Mouse (Mus musculus): ENCODE results near the gene Abcg5.

The Abcg5 gene

DNA sequence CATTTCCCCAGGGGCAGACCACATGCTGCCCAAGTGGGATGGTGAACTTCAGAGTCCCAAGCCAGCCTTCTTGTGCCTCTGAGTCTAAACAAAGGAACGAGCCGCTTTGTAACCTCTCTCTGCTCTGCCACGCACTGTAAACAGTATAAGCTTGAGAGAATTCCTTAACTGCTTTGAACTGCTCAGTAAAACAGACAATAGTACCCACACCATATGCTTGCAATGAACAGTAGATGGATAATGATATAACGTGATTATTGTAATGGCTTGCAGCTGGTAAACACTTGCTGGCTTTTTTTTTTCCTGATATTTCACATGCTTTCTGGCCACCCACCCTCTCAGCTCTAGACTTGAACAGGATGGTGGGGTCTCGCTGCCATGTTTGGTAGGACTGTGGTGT lies 5.2 kb upstream of the Abcg5 start:
- no peak for DNase-seq (ENCODE audit: low read depth in 2 of 2, low spot score in 2 of 2)

DNA sequence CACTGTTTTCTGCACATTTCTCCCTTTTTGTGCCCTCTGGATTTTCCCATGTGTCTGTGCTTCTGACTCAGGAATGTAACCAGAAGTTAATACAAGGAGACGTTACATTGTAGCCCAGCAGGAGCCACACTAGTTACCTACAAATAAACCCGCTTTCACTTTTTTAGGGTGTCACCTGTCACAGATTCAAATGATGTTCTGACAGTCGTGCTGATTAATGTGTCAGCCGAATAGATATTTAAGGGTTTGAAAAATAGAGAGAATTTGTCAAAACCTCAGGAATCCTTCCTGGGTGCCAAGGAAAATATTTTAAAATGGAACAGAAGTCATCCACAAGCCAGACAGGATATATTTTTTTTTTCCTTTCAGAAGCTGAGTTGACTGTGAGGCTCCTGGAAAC lies 2.5 kb upstream of the Abcg5 start:
- no peak for DNase-seq (ENCODE audit: low read depth in 2 of 2, low spot score in 2 of 2)

DNA sequence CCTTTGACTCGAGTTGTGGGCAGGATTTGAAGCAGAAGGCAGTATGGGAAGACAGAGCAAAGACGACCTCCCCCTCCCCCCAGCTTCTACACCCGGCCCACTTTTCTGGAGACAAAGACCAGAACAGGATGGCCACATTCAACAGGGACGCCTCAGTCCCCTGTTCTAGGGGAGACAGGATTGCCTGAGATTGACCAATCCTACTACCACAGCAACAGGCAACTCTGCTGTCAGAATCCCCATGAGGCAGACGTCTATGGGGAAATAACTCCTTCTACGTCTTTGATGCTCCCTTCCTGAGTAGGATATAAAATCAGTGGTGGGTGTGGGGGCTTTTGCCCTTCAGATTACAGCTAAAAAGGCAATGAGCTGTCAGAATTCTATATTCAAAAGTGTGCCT lies 1.5 kb upstream of the Abcg5 start:
- no peak for DNase-seq (ENCODE audit: low read depth in 2 of 2, low spot score in 2 of 2)

DNA sequence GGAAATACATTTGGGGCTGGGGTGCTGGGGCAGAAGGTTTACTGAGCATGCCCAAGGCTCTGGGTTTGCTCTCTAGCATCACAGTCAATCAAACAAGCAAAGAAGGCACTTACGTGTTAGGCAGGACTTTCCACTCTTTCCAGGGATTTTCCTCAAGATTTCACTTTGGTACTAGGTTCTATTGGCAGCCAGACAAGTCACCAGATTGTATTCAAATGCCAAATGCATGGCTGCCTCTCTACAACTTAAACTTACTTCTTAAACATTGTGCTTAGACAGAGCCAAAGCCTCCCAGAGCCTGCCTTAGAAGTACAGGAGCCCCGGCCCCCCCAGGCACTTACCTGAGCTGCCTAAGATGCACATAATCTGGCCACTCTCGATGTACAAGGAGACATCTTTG lies 1.1 kb downstream of the Abcg5 start:
- DNase-seq (ENCODE audit: low read depth in 2 of 2, low spot score in 2 of 2), result no peak

- no peak for DNase-seq (ENCODE audit: low read depth in 2 of 2, low spot score in 2 of 2)
These were observed 5.2 kb downstream of the Abcg5 start for GRCm38 (mm10) chr17:84677595-84677994.

DNA sequence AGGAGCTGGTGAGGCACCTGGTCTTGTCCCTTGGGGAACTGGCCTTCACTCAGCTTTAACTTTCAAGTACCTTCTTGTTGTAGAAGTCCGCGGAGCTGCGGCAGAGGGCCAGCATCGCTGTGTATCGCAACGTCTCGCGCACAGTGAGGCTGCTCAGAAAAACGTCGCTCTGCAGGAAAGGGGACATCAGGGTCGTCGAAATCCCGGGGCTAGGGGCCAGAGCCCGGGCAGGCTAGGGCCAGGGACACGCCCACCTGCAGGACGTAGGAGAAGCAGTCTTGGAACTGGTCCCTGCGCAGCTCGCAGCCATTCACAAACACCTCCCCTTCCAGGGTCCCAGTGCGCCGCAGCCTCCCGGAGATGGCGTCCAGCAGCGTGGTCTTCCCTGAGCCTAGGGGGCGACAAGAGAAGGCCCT lies 6.9 kb downstream of the Abcg5 start, which contains the start of gene Abcg8:
TSS of gene Abcg8 (plus strand) at position 352 of the 416 bp plus-strand sequence.
- no peak for DNase-seq (ENCODE audit: low read depth in 2 of 2, low spot score in 2 of 2)

- DNase-seq (ENCODE audit: low read depth in 2 of 2, low spot score in 2 of 2), result no peak
These were observed 7.6 kb downstream of the Abcg5 start for GRCm38 (mm10) chr17:84675204-84675603.

DNA sequence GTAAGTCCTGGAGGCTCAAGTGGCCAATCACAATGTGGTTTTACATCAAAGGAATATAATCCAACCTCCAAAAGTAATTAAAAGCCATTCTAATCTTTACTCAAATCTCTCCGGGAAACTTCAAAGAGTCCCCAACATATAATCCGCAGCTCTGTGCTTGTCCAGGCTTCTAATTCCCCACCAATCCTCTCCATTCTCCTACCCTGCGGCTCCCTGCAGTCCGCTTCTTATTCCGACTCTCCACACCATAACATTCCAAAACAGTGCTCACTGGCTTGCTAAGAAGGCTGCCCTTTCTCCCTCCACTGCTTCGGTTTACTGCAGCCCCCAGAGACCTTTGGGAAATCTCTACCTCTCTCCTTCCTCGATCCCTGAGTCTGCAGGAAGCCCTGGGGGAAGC lies 8.8 kb downstream of the Abcg5 start:
- DNase-seq (ENCODE audit: low read depth in 2 of 2, low spot score in 2 of 2), result no peak

GRCm38 (mm10) chr17:84672376-84673369 lies 10.1 kb downstream of the Abcg5 start:
- DNase-seq (ENCODE audit: low read depth in 2 of 2, low spot score in 2 of 2), result no peak

- no peak for DNase-seq (ENCODE audit: low read depth in 2 of 2, low spot score in 2 of 2)
These were observed 15.0 kb downstream of the Abcg5 start for GRCm38 (mm10) chr17:84667848-84668247.

DNA sequence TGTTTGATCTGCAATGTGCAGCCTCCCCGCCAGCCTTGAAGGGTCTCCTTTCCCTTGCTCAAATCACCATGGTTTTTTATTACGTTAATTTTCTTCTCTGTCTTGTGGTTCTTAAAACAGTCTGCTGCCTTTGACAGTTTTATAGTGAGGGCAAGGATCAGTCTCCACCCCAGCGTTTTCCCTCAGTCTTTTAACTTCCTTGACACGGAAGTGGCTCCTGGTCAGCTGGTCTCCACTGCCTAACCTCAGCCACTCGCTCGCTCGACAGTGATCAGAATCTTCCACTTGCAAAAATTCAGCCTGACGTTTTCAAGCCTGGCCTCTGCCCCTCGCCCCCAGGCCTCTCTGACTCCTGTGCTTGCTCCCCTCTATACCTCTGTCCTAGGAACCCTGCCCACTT lies 17.1 kb downstream of the Abcg5 start:
- DNase-seq (ENCODE audit: low read depth in 2 of 2, low spot score in 2 of 2), result no peak

DNA sequence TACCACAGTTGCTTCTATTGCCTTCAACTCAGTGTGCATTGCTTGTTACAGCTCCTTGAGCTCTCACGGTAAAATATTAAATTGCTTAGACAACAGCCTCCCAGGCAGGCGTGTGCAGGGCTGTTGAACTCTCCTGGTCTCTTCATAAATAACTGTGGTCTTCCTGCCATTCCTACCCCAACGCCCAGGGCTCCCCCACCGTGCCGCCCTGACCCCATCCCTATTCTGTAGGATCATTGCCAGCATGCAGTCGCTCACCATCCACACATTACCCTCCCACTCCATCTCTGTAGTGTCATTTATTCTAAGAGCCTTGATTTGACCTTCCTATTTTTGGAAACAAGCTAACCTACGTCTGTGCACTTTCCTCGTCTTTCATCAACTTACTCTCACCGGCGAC lies 17.8 kb downstream of the Abcg5 start:
- no peak for DNase-seq (ENCODE audit: low read depth in 2 of 2, low spot score in 2 of 2)

DNA sequence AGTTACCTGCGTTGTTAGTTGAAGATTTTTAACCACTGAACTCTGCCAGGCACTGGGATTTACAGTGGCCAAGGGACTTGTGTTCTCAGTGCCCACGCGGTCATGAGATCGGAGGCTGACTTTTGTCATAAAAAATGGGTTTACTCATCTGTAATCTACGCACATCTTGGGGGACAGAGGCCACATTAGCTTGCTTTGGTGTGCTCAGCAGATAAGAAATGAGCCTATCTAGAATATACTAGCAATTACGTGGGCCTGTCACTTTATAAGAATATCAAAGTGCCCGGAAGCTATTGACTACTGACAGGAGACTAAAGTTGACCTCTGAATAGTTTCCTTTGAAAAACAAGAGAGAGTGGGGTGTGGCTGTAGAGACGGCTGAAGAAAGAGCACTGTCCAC lies 23.9 kb downstream of the Abcg5 start:
- no peak for DNase-seq (ENCODE audit: low read depth in 2 of 2, low spot score in 2 of 2)

DNA sequence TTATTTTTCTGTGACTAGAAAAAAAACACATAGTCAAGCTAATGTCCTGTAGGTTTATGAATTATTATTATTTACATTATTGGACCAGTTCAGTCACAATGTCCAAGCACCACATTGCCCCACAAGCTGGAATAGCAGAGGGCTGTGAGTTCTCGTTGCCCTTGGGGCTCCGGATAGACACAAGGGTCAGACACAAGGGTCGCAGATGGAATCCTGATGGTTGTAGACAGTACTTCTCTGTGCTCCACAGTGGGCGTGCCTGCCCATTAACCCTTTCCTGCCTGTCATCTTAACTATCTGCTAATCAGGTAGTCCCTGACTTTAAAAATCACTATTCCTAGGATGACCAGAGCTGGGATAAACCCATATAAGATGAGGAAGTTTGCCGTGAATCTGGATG lies 24.6 kb downstream of the Abcg5 start:
- DNase-seq (ENCODE audit: low read depth in 2 of 2, low spot score in 2 of 2), result no peak

DNA sequence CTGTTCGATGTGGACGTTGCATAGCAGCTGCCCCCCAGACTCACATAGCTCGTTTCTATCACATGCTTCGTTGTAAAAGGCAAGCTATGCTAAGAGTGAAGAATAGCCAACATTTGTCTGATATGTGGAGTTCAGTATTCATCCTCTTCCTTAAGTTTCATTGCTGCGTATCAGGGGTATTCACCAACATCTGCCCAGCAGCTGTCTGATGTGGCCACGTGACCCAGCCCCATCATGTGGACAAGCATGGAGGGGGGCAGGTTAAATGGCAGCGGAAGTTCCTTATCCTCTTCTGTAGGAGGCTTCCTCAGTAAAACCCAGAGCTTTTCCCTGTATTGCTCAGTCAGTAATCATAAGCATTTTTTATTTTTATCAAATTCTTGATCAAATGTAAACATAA lies 25.0 kb downstream of the Abcg5 start:
- DNase-seq (ENCODE audit: low read depth in 2 of 2, low spot score in 2 of 2), result no peak

GRCm38 (mm10) chr17:84657422-84657732 lies 25.4 kb downstream of the Abcg5 start:
- DNase-seq (ENCODE audit: low read depth in 2 of 2, low spot score in 2 of 2), result no peak

DNA sequence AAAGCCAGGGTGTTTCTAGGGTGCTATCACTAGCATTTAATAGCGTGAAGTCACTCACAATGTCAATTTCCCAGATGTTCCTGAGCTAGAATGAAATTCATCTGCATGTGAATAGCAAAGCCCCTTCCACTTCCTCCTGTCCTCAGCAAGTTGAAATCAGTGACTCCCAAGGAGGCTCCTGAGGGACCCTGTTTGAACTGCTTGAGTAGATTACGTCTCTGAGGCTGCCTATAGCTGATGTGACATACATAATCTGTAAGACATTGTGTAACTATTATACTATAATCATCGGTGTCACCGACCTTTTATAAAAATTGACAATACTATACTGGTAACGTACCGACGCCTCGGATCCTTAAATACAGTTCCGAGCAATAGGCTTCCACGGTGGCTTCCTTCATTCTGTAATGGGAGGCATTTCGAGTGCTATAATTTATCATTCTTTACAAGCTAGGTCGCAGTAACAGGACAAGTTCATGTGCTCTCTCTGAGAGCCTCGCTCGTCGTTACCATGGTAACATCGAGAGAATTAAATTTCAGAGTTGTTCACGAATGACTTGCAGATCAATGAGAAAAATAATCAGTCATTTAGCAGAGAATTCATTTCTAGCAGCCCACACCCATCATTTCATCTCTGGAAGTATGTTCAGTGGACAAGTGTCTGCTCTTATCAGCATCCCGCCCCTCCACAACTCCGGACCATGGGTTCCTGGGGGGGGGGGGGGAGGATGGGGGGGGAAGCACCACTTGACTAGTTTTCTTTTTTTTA lies 26.0 kb downstream of the Abcg5 start:
- no peak for DNase-seq (ENCODE audit: low read depth in 2 of 2, low spot score in 2 of 2)

- no peak for DNase-seq (ENCODE audit: low read depth in 2 of 2, low spot score in 2 of 2)
These were observed 26.6 kb downstream of the Abcg5 start for GRCm38 (mm10) chr17:84656205-84656604.

DNA sequence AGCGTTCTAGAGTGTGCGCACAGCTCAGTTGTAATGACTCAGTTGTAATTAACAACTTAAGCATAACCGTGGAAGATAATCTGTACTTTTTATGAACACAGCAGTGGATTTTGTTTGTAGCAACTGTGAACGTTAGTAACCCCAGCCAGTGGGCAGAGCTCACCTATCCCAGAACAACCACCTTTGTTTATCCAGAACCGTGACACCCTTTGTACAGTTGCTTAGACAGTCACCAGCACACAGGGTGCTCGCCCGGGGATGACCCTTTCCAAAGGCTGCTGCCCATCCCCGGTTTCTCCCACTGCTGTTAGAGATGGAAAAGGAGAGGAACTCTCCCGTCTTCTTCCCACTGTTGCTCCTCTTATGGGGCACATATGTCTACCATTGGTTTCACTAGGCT lies 29.3 kb downstream of the Abcg5 start:
- DNase-seq (ENCODE audit: low read depth in 2 of 2, low spot score in 2 of 2), result no peak

- DNase-seq (ENCODE audit: low read depth in 2 of 2, low spot score in 2 of 2), result no peak
These were observed 32.4 kb downstream of the Abcg5 start for GRCm38 (mm10) chr17:84650302-84651017.

DNA sequence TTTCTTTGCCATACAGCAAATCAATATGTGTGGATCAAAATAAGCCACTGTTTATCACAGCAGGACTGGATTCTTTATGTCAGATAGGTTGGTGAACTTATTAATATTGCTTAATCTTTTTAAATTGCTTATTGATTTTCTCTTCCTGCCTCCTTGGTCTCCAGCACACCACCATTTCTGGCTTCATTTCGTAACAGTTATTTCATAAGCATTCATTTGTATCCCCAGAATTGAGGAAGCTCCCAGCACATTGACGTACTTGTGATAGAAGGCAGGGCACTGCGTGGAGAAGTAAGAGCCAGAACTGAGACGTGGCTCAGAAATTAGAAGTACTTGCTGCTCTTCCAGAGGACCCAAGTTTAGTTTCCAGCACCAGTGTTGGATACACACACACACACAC lies 35.2 kb downstream of the Abcg5 start:
- DNase-seq (ENCODE audit: low read depth in 2 of 2, low spot score in 2 of 2), result no peak

- DNase-seq (ENCODE audit: low read depth in 2 of 2, low spot score in 2 of 2), result no peak
These were observed 36.3 kb downstream of the Abcg5 start for GRCm38 (mm10) chr17:84646477-84646876.

Measured in CD8-positive naive resting alpha-beta T cell, adult 2 months (primary cell).